Mouse (Mus musculus) adrenal gland, postnatal 14 days (tissue): ENCODE data around the gene Ppp1r3f. TPM values are rescaled to one million over a fixed set of nuclear protein-coding genes. Genes with fewer than 3 reads are reported as not detected.

Source experiments
- DNase-seq: peaks from one replicate; pipeline ENCODE4 v3.0.0; 2021; ENCODE audit warnings: mixed read lengths
- total RNA-seq: library from RNA; stranded (reverse); gene quantifications from 2 replicates; pipeline ENCODE4 v1.2.3, GENCODE M21; 2021

Ppp1r3f gene
- total RNA-seq, 1 experiment from 2014 or later, result 3.0 TPM

DNA sequence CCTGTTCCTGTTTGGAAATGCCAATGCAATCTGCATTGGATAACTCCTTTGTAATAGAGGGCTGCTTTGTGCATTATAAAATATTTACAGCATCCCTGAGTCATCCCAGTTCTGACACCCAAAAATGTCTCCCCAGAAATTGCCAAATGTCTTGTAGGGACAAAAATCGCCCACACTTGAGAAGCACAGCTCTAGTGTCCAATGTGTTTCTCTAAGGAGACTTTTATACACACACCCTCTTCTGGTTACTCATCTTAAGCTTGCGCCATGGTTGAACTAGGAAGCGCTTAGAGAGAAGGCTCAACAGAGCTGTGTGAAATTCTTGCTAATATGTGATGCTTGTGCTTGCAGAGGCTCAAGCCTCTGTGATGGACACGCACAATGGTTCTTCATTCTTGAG lies 20.6 kb downstream of the Ppp1r3f start:
- no peak for DNase-seq

DNA sequence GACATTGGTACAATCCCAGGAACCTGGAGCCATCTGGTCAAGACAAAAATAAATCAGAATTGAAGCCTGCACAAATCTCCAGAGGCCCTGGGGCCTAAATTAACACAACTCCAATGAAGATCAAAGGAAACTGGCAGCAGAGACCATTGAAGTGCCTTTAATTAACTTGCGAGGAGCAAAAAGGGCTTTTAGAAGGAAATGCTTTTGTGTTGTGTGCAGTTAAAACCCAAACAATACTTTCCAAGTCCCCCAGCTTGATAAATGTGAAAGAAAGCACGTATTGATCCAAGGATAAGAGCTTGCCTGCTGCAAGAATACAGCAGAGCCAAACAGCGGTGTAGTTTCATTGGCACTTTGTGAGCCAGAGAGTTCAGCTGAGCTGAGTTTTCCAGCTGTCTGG lies 49.1 kb downstream of the Ppp1r3f start:
- DNase-seq, result no peak

Other genes with a start within 250 kb of the Ppp1r3f start
- 17.5 and 18.8 TPM in 2 replicates for gene Usp27x, start 198.5 kb downstream of the Ppp1r3f start, total RNA-seq
- 0.48 and 1.1 TPM in 2 replicates for gene Foxp3, start 639 bp downstream of the Ppp1r3f start, total RNA-seq
- 17.7 and 20.7 TPM in 2 replicates for gene Ccdc22, start 31.2 kb upstream of the Ppp1r3f start, total RNA-seq
- not detected in 2 replicates for gene Cacna1f, start 32.8 kb upstream of the Ppp1r3f start, total RNA-seq
- 41.0 and 57.2 TPM in 2 replicates for gene Syp, start 64.2 kb upstream of the Ppp1r3f start, total RNA-seq
- 16.0 and 19.8 TPM in 2 replicates for gene Prickle3, start 83.0 kb upstream of the Ppp1r3f start, total RNA-seq
- gene Plp2, start 97.1 kb upstream of the Ppp1r3f start, total RNA-seq, result 75.2 and 76.6 TPM in 2 replicates
- gene Magix, start 107.0 kb upstream of the Ppp1r3f start, total RNA-seq, result 4.2 and 5.1 TPM in 2 replicates
- 45.4 and 47.9 TPM in 2 replicates for gene Gpkow, start 122.8 kb upstream of the Ppp1r3f start, total RNA-seq
- 51.1 and 57.3 TPM in 2 replicates for gene Wdr45, start 140.1 kb upstream of the Ppp1r3f start, total RNA-seq
- gene Gm45208, start 148.0 kb upstream of the Ppp1r3f start, total RNA-seq, result 0.52 TPM in 1 of 2 replicates, not detected in the other
- gene Praf2, start 154.2 kb upstream of the Ppp1r3f start, total RNA-seq, result 11.1 and 11.8 TPM in 2 replicates
- 4.2 TPM in 2 replicates for gene Ccdc120, start 176.6 kb upstream of the Ppp1r3f start, total RNA-seq
- 41.0 and 45.4 TPM in 2 replicates for gene Tfe3, start 188.3 kb upstream of the Ppp1r3f start, total RNA-seq
- gene Gripap1, start 215.5 kb upstream of the Ppp1r3f start, total RNA-seq, result 49.0 and 56.4 TPM in 2 replicates
- 0.93 and 1.3 TPM in 2 replicates for gene Kcnd1, start 248.0 kb upstream of the Ppp1r3f start, total RNA-seq